Comparison of ENCODE assay signal across 32 mouse cellular contexts in the genomic region with DNA sequence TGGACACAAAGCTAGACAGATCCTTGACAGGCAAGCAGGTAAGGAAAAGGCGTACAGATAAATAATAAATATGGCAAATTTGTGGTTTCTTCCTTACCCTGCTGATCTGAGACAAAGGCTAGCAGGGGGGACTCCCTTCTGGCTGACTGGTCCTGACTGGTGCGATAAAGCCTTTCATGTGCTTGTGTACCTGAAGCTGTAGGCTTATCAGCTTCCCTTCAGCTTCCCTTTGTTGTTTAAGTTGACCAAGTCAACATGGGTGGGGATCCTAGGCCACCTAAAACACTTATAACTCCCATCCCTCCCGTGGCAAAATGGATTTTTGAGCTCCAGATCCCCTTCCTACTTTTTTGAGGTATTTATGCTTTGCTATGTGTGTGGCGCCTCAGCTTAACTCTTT. TPM values are rescaled to one million over a fixed set of nuclear protein-coding genes. Genes with fewer than 3 reads are reported as not detected.
DNase-seq lines count a peak whose midpoint lies in the region; ATAC-seq and TF ChIP-seq lines count a peak whose summit lies in the region.
"Had no signal": no experiment of that assay in that cellular context is flagged by ENCODE, and none has a peak within 500 bp of the region (broad histone marks: within the 10 kb centered on the region; RNA-seq: fewer than 3 reads in every experiment).

No protein-coding gene starts in this region.

- TF ChIP-seq POLR2A in MEL (IDR thresholded peaks at IDR 0.05; ENCODE audit: control insufficient read depth in 1 of 2, insufficient read depth in 1 of 2, low read depth in 1 of 2, low read length in 2 of 2, poor library complexity in 1 of 2), result no peak

- H3K4me1 ChIP-seq in MEL (ENCODE audit: control insufficient read depth in 1 of 2, insufficient read depth in 2 of 2, low read length in 2 of 2), result peaks cover 31 to 38% of the 10 kb centered on the region in 2 experiments
- peaks cover 30 to 38% of the 10 kb centered on the region in 2 experiments for H3K4me1 ChIP-seq in liver, embryonic 14.5 days (replicated peaks; ENCODE audit: control insufficient read depth in 2 of 2, insufficient read depth in 2 of 2, low read length in 1 of 2)
- H3K4me1 ChIP-seq in stomach, embryonic 14.5 days (ENCODE audit: control insufficient read depth, insufficient read depth, low read length), result no peaks in the 10 kb centered on the region
- H3K4me1 ChIP-seq: embryonic facial prominence, embryonic 10.5 days; hindbrain, embryonic 13.5 days; limb, embryonic 13.5 days had no signal

- H3K27ac ChIP-seq in MEL (ENCODE audit: control insufficient read depth, low read depth, low read length), result peak overlapping the region; percentile 78
- H3K27ac ChIP-seq in liver, embryonic 14.5 days, result peak overlapping the region; percentile 46
- H3K27ac ChIP-seq in stomach, embryonic 14.5 days (ENCODE audit: low read length), result no peak overlapping the region
- H3K27ac ChIP-seq: embryonic facial prominence, embryonic 10.5 days; hindbrain, embryonic 13.5 days; limb, embryonic 13.5 days had no signal

- TF ChIP-seq RAD21 in MEL (IDR thresholded peaks at IDR 0.05; ENCODE audit: low read depth, low read length), result no peak

- no peak overlapping the region for H3K9ac ChIP-seq in MEL (ENCODE audit: control insufficient read depth, low read depth, low read length, poor library complexity, severe bottlenecking)
- no peak overlapping the region for H3K9ac ChIP-seq in liver, embryonic 14.5 days (replicated peaks)
- H3K9ac ChIP-seq in stomach, embryonic 14.5 days (replicated peaks; ENCODE audit: low read depth, low read length), result no peak overlapping the region
- H3K9ac ChIP-seq: forebrain, postnatal 0 days; hindbrain, embryonic 13.5 days; limb, embryonic 13.5 days; lung, embryonic 14.5 days had no signal

- no peak for TF ChIP-seq CTCF in MEL (IDR thresholded peaks at IDR 0.05 in 2 of 3, conservative IDR thresholded peaks at IDR 0.05 in 1 of 3; ENCODE audit: control insufficient read depth in 1 of 3, insufficient read depth in 1 of 3, low read depth in 2 of 3, low read length in 3 of 3, poor library complexity in 1 of 3, severe bottlenecking in 1 of 3)
- no peak for TF ChIP-seq CTCF in liver, embryonic 14.5 days (IDR thresholded peaks at IDR 0.05; ENCODE audit: low read depth)

- peak; percentile 78 for ATAC-seq in liver, embryonic 14.5 days (ENCODE audit: insufficient read depth)
- ATAC-seq in stomach, embryonic 14.5 days (ENCODE audit: insufficient number of reproducible peaks, insufficient read depth, low FRiP score, low read depth), result peak; percentile 56; the same call in 1 of the 2 replicates
- ATAC-seq: forebrain, postnatal 0 days; inflammation-experienced regulatory T-cells, adult 6 months had no signal

- DNase-seq in MEL (ENCODE audit: low read depth, low spot score), result peak; percentile 77
- DNase-seq in c-Kit-positive CD71-positive TER-119-negative erythroid progenitor cells, embryonic 14.5 days (ENCODE audit: low read depth), result peak; percentile 57
- DNase-seq in liver, embryonic 14.5 days (ENCODE audit: low read depth in 3 of 3, low spot score in 3 of 3), result no peak
- DNase-seq in layer of hippocampus, adult 8-10 months (ENCODE audit: low spot score in 2 of 2), result no peak
- no peak for DNase-seq in testis, postnatal 10 days (ENCODE audit: low spot score)
- no peak for DNase-seq in B cell, adult 2 months
- DNase-seq: adrenal gland, postnatal 36 days; cerebellum, adult 11-12 months; cerebellum, postnatal 10 days; forebrain, postnatal 0 days; gastrocnemius, postnatal 25 days; kidney, adult 8-10 months; kidney, postnatal 10 days; lung, embryonic 14.5 days; midbrain, embryonic 14.5 days; right cerebral cortex, postnatal 14 days; thymus, adult 2 months; thymus, postnatal 4 days had no signal

- no peaks in the 10 kb centered on the region for H3K27me3 ChIP-seq in MEL (ENCODE audit: control insufficient read depth in 1 of 2, insufficient read depth in 2 of 2, low read length in 2 of 2)
- no peaks in the 10 kb centered on the region for H3K27me3 ChIP-seq in liver, embryonic 14.5 days (ENCODE audit: control insufficient read depth, insufficient read depth, low read length)
- no peaks in the 10 kb centered on the region for H3K27me3 ChIP-seq in stomach, embryonic 14.5 days (ENCODE audit: control insufficient read depth, insufficient read depth, low read length)
- H3K27me3 ChIP-seq: hindbrain, embryonic 13.5 days; limb, embryonic 13.5 days; megakaryocyte, embryonic 14.5 days had no signal

- H3K4me3 ChIP-seq in MEL (ENCODE audit: control insufficient read depth in 1 of 2, insufficient read depth in 1 of 2, low read depth in 2 of 2, low read length in 2 of 2), result no peak overlapping the region
- H3K4me3 ChIP-seq in liver, embryonic 14.5 days (ENCODE audit: insufficient read depth in 1 of 2, low read depth in 2 of 2, low read length in 2 of 2), result no peak overlapping the region
- no peak overlapping the region for H3K4me3 ChIP-seq in stomach, embryonic 14.5 days (ENCODE audit: low read depth, low read length)
- H3K4me3 ChIP-seq: embryonic facial prominence, embryonic 10.5 days; hindbrain, embryonic 13.5 days; limb, embryonic 13.5 days; megakaryocyte, embryonic 14.5 days had no signal

- H3K9me3 ChIP-seq in MEL (replicated peaks; ENCODE audit: insufficient read depth, low read length), result no peaks in the 10 kb centered on the region
- H3K9me3 ChIP-seq in liver, embryonic 14.5 days (ENCODE audit: control insufficient read depth, low read length), result no peaks in the 10 kb centered on the region
- no peaks in the 10 kb centered on the region for H3K9me3 ChIP-seq in stomach, embryonic 14.5 days (ENCODE audit: control insufficient read depth, low read depth, low read length)
- H3K9me3 ChIP-seq: embryonic facial prominence, embryonic 10.5 days; hindbrain, embryonic 13.5 days; limb, embryonic 13.5 days; megakaryocyte, embryonic 14.5 days had no signal

- H3K79me2 ChIP-seq in MEL (ENCODE audit: control insufficient read depth, insufficient read depth, low read length, poor library complexity), result no peaks in the 10 kb centered on the region

- 21% methylated on average over 4 of the region's 4 CpGs for WGBS in liver, embryonic 14.5 days (ENCODE audit: insufficient replicate concordance)
- WGBS in stomach, embryonic 14.5 days, result 61% methylated on average over 4 of the region's 4 CpGs

- peak; percentile 96 to 97 for TF ChIP-seq EP300 in MEL (IDR thresholded peaks at IDR 0.05; ENCODE audit: low read depth in 1 of 2, low read length in 2 of 2)
- peak; percentile 81 for TF ChIP-seq EP300 in liver, embryonic 14.5 days (IDR thresholded peaks at IDR 0.05; ENCODE audit: low read depth)

- H3K4me2 ChIP-seq in liver, embryonic 14.5 days (ENCODE audit: low read depth), result peak overlapping the region; percentile 11; the same call in 1 of the 2 replicates
- no peak overlapping the region for H3K4me2 ChIP-seq in stomach, embryonic 14.5 days (replicated peaks; ENCODE audit: low read depth, low read length)
- H3K4me2 ChIP-seq: hindbrain, embryonic 13.5 days; limb, embryonic 13.5 days; lung, embryonic 14.5 days had no signal

- H3K36me3 ChIP-seq in MEL (ENCODE audit: control insufficient read depth in 1 of 2, insufficient read depth in 2 of 2, low read length in 2 of 2), result peaks cover 0 to 49% of the 10 kb centered on the region in 2 experiments; a peak in 2 of 4 replicates
- no peaks in the 10 kb centered on the region for H3K36me3 ChIP-seq in liver, embryonic 14.5 days (replicated peaks; ENCODE audit: control insufficient read depth, insufficient read depth, low read depth)
- H3K36me3 ChIP-seq in stomach, embryonic 14.5 days (ENCODE audit: control insufficient read depth, insufficient read depth, low read length), result no peaks in the 10 kb centered on the region
- H3K36me3 ChIP-seq: embryonic facial prominence, embryonic 10.5 days; hindbrain, embryonic 13.5 days; limb, embryonic 13.5 days had no signal

TF ChIP-seq in MEL, 35 proteins besides CTCF, POLR2A, EP300 and RAD21 (continues in another document):
- TF ChIP-seq TAL1 (IDR thresholded peaks at IDR 0.05; ENCODE audit: low read length) (peak; percentile 94), TCF12 (IDR thresholded peaks at IDR 0.05; ENCODE audit: low read depth, low read length) (peak; percentile 97), BHLHE40 (IDR thresholded peaks at IDR 0.05; ENCODE audit: borderline replicate concordance, low read depth, low read length) (peak; percentile 73), ZMIZ1 (IDR thresholded peaks at IDR 0.05; ENCODE audit: low read depth, low read length) (no peak), ELF1 (IDR thresholded peaks at IDR 0.05; ENCODE audit: low read depth, low read length) (no peak), HCFC1 (IDR thresholded peaks at IDR 0.05; ENCODE audit: low read depth, low read length) (no peak), MEF2A (IDR thresholded peaks at IDR 0.05; ENCODE audit: extremely low read depth, insufficient replicate concordance, low read depth, low read length, poor library complexity, severe bottlenecking) (no peak), USF2 (IDR thresholded peaks at IDR 0.05; ENCODE audit: borderline replicate concordance in 1 of 2, insufficient read depth in 1 of 2, low read depth in 1 of 2, low read length in 2 of 2) (no peak)

RNA-seq across cellular contexts. Expression of a gene that starts 3.7 kb away (rescaled TPM):
- total RNA-seq in MEL (2012; rRNA removed), result not detected in 2 replicates
- not detected for polyA plus RNA-seq in MEL (2012; ENCODE audit: insufficient read depth in 1 of 2, insufficient read length in 2 of 2, low read depth in 1 of 2, low replicate concordance in 2 of 2, missing spikeins in 1 of 2)
- polyA plus RNA-seq in liver, embryonic 14.5 days (2012; rRNA removed), result 0.04 TPM in 1 of 2 replicates, not detected in the other
- polyA plus RNA-seq in liver, embryonic 14.5 days (2014; fragmentation: Nextera tagmentation; extraction: Ambion mirVana), result not detected in 2 replicates
- polyA plus RNA-seq in stomach, embryonic 14.5 days (2014; fragmentation: Nextera tagmentation; extraction: Ambion mirVana), result not detected in 2 replicates
- not detected for total RNA-seq in layer of hippocampus, adult 8-10 months (2022)
- total RNA-seq: adrenal gland, adult 18-20 months; adrenal gland, postnatal 36 days; forebrain, postnatal 0 days; gastrocnemius, postnatal 25 days; heart, adult 8-10 months; layer of hippocampus, adult 18-20 months; left cerebral cortex, adult 18-20 months; left cerebral cortex, postnatal 25 days had no signal
- polyA plus RNA-seq: embryonic facial prominence, embryonic 10.5 days; forebrain, embryonic 11.5 days; forebrain, postnatal 0 days; heart, postnatal 0 days; hindbrain, embryonic 13.5 days; inflammation-experienced regulatory T-cells, adult 6 months; limb, embryonic 13.5 days; lung, embryonic 14.5 days; midbrain, embryonic 14.5 days; neural tube, embryonic 11.5 days; thymus, adult 2 months had no signal

RNA-seq across cellular contexts. Expression of a gene that starts 13.4 kb away (rescaled TPM):
- not detected in 2 replicates for total RNA-seq in MEL (2012; rRNA removed)
- under 1 TPM in 1 of 2 experiments, not detected in 1; 0.07 TPM for polyA plus RNA-seq in MEL (2012; ENCODE audit: insufficient read depth in 1 of 2, insufficient read length in 2 of 2, low read depth in 1 of 2, low replicate concordance in 2 of 2, missing spikeins in 1 of 2)
- polyA plus RNA-seq in liver, embryonic 14.5 days (2012; rRNA removed), result 0.70 and 1.4 TPM in 2 replicates
- 2.0 and 2.4 TPM in 2 replicates for polyA plus RNA-seq in liver, embryonic 14.5 days (2014; fragmentation: Nextera tagmentation; extraction: Ambion mirVana)
- polyA plus RNA-seq in stomach, embryonic 14.5 days (2014; fragmentation: Nextera tagmentation; extraction: Ambion mirVana), result 4.1 and 5.3 TPM in 2 replicates
- under 1 TPM; 0.11 to 0.16 (median 0.14) TPM for total RNA-seq in layer of hippocampus, adult 8-10 months (2022)
- total RNA-seq: left cerebral cortex, adult 18-20 months had no signal

RNA-seq across cellular contexts. Expression of a gene that starts 39.9 kb away (rescaled TPM):
- not detected in 2 replicates for total RNA-seq in MEL (2012; rRNA removed)
- not detected for polyA plus RNA-seq in MEL (2012; ENCODE audit: insufficient read depth in 1 of 2, insufficient read length in 2 of 2, low read depth in 1 of 2, low replicate concordance in 2 of 2, missing spikeins in 1 of 2)
- polyA plus RNA-seq in liver, embryonic 14.5 days (2012; rRNA removed), result 0.02 and 0.07 TPM in 2 replicates
- 0.05 and 0.13 TPM in 2 replicates for polyA plus RNA-seq in liver, embryonic 14.5 days (2014; fragmentation: Nextera tagmentation; extraction: Ambion mirVana)
- polyA plus RNA-seq in stomach, embryonic 14.5 days (2014; fragmentation: Nextera tagmentation; extraction: Ambion mirVana), result 0.07 TPM in 1 of 2 replicates, not detected in the other
- not detected for total RNA-seq in layer of hippocampus, adult 8-10 months (2022)
- total RNA-seq: adrenal gland, adult 18-20 months; gastrocnemius, postnatal 25 days; heart, adult 8-10 months; layer of hippocampus, adult 18-20 months; left cerebral cortex, adult 18-20 months; left cerebral cortex, postnatal 25 days had no signal
- polyA plus RNA-seq: embryonic facial prominence, embryonic 10.5 days; forebrain, embryonic 11.5 days; forebrain, postnatal 0 days; heart, postnatal 0 days; hindbrain, embryonic 13.5 days; lung, embryonic 14.5 days; midbrain, embryonic 14.5 days; neural tube, embryonic 11.5 days had no signal

Comparison
In these comparisons a context has a peak if more than half of its experiments do, and no peak if none do; other contexts are left out.
1. DNase-seq: peak in MEL (single experiment) and c-Kit-positive CD71-positive TER-119-negative erythroid progenitor cells, embryonic 14.5 days (single experiment); none in liver, embryonic 14.5 days (0 of 3), layer of hippocampus, adult 8-10 months (0 of 2), testis, postnatal 10 days (single experiment) and B cell, adult 2 months (0 of 2).